8 mouse cellular contexts compared by ENCODE assay signal in the genomic region with DNA sequence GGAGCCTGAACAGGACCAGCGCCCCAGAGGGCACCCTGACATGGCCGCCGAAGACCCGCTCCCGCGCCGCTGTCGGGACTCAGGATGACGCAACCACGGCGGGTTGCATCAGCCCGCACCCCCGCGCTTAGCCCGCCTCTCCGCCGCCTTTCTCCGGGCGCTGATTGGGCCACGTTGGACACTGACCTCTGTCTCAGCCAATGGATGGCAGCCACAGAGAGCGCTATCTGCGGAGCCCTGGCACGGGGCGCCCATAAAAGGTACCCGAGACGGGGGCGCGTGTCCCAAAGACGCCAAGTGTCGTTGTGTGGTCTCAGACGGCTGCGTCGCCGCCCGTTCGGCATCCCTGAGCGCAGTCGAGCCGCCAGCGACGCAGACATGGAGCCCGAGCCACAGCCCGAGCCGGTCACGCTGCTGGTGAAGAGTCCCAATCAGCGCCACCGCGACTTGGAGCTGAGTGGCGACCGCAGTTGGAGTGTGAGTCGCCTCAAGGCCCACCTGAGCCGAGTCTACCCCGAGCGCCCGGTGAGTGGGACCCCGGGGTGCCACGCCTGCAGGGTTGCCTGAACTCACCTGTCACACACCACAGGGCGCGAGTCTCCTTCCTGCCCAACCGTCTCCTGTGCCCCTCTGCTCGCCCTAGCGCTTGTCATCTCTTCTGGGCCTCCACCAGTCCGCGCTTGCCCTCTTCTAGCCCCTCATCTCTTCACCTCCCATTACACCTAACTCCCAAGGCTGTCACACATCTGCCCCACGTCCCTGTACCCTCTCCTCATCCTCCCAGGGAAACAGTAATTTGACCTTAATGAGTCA. TPM values are rescaled to one million over a fixed set of nuclear protein-coding genes. Genes with fewer than 3 reads are reported as not detected.
DNase-seq lines count a peak whose midpoint lies in the region; ATAC-seq lines count a peak whose summit lies in the region.

A gene (plus strand): TSS at position 225 of the 813 bp plus-strand sequence.

- peak within 1 kb of the TSS; percentile 93 for H3K27ac ChIP-seq in hindbrain, embryonic 16.5 days (ENCODE audit: low read depth, low read length)
- peak within 1 kb of the TSS; percentile 85 for H3K27ac ChIP-seq in macrophage

- H3K9me3 ChIP-seq in hindbrain, embryonic 16.5 days (ENCODE audit: control insufficient read depth, low read length), result no peaks in the 10 kb centered on the region

- peaks cover 43% of the 10 kb centered on the region for H3K79me2 ChIP-seq in macrophage (ENCODE audit: inconsistent target)

- H3K4me2 ChIP-seq in hindbrain, embryonic 16.5 days (ENCODE audit: low read length), result peak within 1 kb of the TSS; percentile 83

- peak within 1 kb of the TSS; percentile 93 for H3K9ac ChIP-seq in hindbrain, embryonic 16.5 days (ENCODE audit: low read depth, low read length)

- H3K27me3 ChIP-seq in hindbrain, embryonic 16.5 days (replicated peaks; ENCODE audit: control insufficient read depth, insufficient read depth, low read length), result no peaks in the 10 kb centered on the region

- ATAC-seq in hindbrain, embryonic 16.5 days, result peak; percentile 99

- H3K4me1 ChIP-seq in hindbrain, embryonic 16.5 days (ENCODE audit: control insufficient read depth, insufficient read depth, low read depth, low read length), result peaks cover 12% of the 10 kb centered on the region

- H3K4me3 ChIP-seq in hindbrain, embryonic 16.5 days (ENCODE audit: low read length), result peak within 1 kb of the TSS; percentile 60
- peak within 1 kb of the TSS; percentile 90 for H3K4me3 ChIP-seq in macrophage (ENCODE audit: inconsistent target)

- peaks cover 19% of the 10 kb centered on the region for H3K36me3 ChIP-seq in hindbrain, embryonic 16.5 days (ENCODE audit: control insufficient read depth, insufficient read depth, low read length)
- peaks cover 23% of the 10 kb centered on the region for H3K36me3 ChIP-seq in macrophage (ENCODE audit: inconsistent target)

- 0% methylated on average over 51 of the region's 65 CpGs for WGBS in hindbrain, embryonic 16.5 days
- WGBS in macrophage (ENCODE audit: missing documents), result under 1% methylated on average over 65 of the region's 65 CpGs

- peak; percentile 96 for DNase-seq in T-cell, adult 2 months (ENCODE audit: low spot score)
- peak; percentile 98 for DNase-seq in cerebellum, postnatal 36 days
- peak; percentile 99 for DNase-seq in gastrocnemius, adult 18-20 months (ENCODE audit: low spot score)
- peak; percentile 99 for DNase-seq in left cerebral cortex, adult 18-20 months (ENCODE audit: low spot score in 2 of 2)
- DNase-seq in right cerebral cortex, adult 18-20 months, result peak; percentile 99
- peak; percentile 95 for DNase-seq in urinary bladder, postnatal 10 days (ENCODE audit: low spot score)

RNA-seq across cellular contexts. Expression of the gene that starts here (rescaled TPM):
- total RNA-seq in gastrocnemius, adult 18-20 months (2021), result 100 to 1,000 TPM; 102 to 108 TPM
- polyA plus RNA-seq in hindbrain, embryonic 16.5 days (2015; fragmentation: Nextera tagmentation; extraction: Ambion mirVana), result 71.3 and 77.9 TPM in 2 replicates
- total RNA-seq in left cerebral cortex, adult 18-20 months (2021), result 10 to 100 TPM; 72.2 to 82.2 TPM
- total RNA-seq in macrophage (2018; cell fraction: chromatin; rRNA removed), result 10 to 100 TPM in 24 of 26 experiments, 1 to 10 TPM in 2; 2.6 to 62.7 (median 40.8) TPM
- 10 to 100 TPM; 15.8 to 48.4 (median 33.5) TPM for total RNA-seq in macrophage (2018; cell fraction: cytosol; rRNA removed)
- total RNA-seq in macrophage (2018; cell fraction: nucleus; rRNA removed), result 10 to 100 TPM in 25 of 26 experiments, 1 to 10 TPM in 1; 8.9 to 81.8 (median 51.0) TPM
- polyA plus RNA-seq in macrophage (2018), result 10.5 to 51.9 TPM (median 22.0 TPM) in 3 replicates

Comparison
In these comparisons a context has a peak if more than half of its experiments do, and no peak if none do; other contexts are left out.
1. Peak in every context shown above with its lines: DNase-seq, ATAC-seq, H3K4me3 ChIP-seq and H3K27ac ChIP-seq.